Mouse (Mus musculus) retina, postnatal 7 days (tissue): ENCODE data around the gene Fnbp1.

Source experiments
- DNase-seq: peaks from one replicate; pipeline ENCODE4 v3.0.0-alpha.2; 2012; ENCODE audit warnings: low read depth, low spot score

Fnbp1 gene

DNA sequence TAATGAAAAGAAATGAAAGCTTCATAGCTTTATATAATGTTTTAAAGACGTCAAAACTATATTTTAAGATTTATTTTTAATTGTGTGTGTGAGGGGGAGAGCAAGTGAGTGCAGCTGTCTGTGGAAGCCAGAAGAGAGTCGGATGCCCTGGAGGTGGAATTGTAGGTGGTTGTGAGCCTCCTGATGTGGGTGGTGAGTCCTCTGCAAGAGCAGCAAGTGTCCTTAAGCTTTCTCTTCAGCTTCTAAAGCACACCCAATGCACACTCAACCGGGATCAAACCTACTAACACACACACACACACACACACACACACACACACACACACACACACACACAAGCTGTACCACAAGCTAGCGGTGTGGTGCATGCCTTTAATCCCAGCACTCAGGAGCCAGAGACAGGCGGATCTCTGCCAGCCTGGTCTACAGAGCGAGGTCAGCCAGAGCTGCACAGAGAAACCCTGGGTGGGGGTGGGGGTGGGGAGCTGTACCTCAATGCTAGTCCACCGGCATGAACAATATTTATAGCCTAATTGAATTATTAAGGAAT is 74.0 kb downstream of the Fnbp1 start:
- no peak for DNase-seq

DNA sequence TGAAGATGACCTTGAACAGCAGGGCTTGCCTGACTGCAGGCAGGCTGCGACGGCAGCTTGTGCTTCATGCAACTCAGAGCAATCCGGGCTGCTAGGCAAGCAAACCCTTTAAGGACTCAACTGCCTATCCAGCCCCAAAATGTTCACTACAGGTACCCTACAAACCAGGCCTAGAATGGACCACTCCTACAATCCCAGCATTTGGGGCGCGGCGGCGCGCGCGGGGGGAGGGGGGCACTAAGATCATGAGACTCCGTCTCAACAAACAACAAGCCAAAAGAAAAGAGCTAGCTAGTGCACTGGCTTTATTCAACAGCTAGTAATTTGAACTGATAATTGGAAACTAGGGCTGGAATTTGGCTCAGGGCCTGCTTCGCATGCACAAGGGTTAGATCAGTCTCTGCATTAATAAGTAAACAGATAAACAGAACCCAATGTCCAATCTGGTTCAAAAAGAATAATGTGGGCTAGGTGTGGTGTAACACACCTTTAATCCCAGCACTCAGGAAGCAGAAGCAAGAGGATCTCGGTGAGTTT is 74.7 kb downstream of the Fnbp1 start:
- DNase-seq, result no peak

DNA sequence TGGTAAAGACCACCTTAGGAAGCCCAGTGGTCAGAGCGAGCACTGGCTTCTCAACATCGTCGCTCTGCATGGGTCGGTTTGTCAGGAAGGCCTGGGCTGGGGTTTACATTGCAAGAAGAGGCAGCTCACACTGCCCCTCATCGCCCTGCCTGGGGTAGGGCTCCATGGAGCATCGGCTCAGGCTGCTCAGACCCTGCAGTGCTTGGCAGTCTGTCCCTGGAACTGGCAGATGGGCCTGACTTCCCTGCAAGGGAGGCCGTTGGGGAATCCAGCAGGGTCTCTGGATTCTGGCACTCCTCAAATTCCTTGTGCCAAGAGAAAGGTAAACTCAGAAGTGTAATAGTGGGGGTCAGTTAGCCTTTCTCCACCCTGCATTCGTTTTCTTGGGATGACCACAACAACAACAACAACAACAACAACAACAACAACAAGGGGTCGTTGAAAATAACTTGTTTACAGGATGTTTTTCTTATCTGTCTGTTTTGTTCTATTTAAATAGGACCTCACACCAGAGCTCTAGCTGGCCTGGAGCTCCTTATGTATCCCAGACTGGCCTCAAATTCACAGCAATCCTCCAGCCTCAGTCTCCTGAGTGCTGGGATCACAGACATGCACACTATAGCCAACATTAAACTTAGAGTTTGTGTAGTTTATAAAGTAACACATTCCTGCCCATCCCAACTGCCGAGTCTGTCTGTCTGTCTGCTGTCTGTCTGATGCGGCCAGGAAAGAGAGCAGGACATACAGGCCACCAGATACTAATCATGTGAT is 75.6 kb downstream of the Fnbp1 start:
- no peak for DNase-seq

- DNase-seq, result no peak
Observed at GRCm38 (mm10) chr2:31061868-31062628, 79.8 kb downstream of the Fnbp1 start.

GRCm38 (mm10) chr2:31060787-31061730 is 80.7 kb downstream of the Fnbp1 start:
- DNase-seq, result no peak

GRCm38 (mm10) chr2:31060271-31060670 is 81.5 kb downstream of the Fnbp1 start:
- DNase-seq, result no peak

DNA sequence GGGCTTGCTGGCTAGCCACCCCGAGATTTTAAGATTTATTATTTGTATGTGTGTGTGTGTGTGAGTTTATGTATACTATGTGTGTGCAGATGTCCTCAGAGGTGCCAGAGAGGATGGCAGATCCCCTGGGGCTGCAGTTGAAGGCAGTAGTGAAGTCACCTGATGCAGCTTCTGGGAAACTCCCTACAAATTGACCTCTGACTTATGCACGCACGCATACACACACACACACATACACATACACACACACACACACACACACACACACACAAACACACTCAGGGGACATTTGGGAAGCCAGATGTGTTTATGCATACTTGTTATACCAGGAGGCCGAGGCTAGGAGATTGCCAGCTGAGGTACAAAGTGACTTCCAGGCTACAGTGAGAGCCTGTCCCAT is 83.4 kb downstream of the Fnbp1 start:
- DNase-seq, result no peak

GRCm38 (mm10) chr2:31057549-31058177 is 84.1 kb downstream of the Fnbp1 start:
- DNase-seq, result no peak

GRCm38 (mm10) chr2:31056070-31056469 is 85.7 kb downstream of the Fnbp1 start:
- no peak for DNase-seq

- DNase-seq, result no peak
Observed at GRCm38 (mm10) chr2:31053851-31054340, 87.9 kb downstream of the Fnbp1 start.

DNA sequence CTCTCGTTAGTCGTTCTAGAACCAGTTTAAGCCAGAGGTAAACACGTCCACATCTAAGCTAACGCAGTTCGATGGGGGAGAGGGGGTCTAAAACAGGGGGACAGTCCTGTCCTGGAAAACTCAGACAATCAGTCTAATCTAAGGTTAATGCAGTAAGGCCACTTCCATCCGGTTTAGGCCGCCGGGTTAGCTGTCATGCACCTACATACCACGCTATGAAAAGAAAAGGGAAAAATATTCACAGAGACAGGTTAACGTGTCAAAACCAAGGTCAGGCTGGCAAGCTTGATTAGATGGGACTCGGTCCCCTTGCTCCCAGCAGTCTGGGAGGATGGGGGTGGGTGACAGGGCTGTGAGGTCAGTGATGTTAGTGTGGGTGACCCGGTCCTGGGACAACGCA is 88.4 kb downstream of the Fnbp1 start:
- no peak for DNase-seq

DNA sequence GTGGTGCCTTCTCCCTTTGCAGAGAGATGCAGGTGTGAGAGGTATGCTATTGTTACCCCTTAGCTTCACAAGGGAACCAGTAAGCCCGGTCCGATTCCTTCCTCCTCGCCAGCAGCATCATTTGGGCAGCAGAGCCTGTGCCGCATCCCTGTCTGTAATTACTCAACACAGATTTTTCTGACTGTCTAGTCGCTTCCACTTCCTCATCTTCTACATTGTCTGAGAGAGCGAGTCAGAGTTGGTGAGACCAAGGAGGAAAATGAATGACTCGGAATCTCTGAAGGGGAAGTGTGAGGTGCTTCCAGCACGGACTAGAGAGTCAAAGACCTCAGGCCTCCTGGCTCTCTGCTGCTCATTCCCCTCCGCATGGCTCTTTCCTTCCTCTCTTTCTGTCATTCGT is 89.4 kb downstream of the Fnbp1 start:
- DNase-seq, result no peak

- DNase-seq, result no peak
Observed at GRCm38 (mm10) chr2:31048037-31048436, 93.8 kb downstream of the Fnbp1 start.

- DNase-seq, result no peak
Observed at GRCm38 (mm10) chr2:31043856-31044255, 98.0 kb downstream of the Fnbp1 start.

GRCm38 (mm10) chr2:31042881-31043280 is 98.9 kb downstream of the Fnbp1 start:
- no peak for DNase-seq

DNA sequence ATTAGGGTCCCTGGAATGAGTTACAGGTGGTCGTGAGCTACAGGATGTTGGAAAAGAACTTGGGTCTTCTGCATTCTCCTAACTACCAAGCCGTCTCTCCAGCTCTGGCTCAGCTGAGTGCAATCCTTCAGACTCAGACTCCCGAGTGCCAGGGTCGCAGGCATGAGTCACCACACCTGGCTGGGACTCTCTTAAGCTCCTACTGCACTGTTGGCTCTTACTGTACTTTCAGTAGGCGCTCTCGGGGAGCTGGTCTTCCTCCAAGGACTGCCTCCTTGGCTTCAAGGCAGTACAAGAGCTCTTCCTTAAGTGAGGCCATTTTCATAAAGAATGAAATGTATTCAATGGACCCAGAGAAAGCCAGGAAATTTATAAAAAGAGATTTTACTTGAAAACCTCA is 100.4 kb downstream of the Fnbp1 start:
- no peak for DNase-seq

- DNase-seq, result no peak
Observed at GRCm38 (mm10) chr2:31040487-31040886, 101.3 kb downstream of the Fnbp1 start.

DNA sequence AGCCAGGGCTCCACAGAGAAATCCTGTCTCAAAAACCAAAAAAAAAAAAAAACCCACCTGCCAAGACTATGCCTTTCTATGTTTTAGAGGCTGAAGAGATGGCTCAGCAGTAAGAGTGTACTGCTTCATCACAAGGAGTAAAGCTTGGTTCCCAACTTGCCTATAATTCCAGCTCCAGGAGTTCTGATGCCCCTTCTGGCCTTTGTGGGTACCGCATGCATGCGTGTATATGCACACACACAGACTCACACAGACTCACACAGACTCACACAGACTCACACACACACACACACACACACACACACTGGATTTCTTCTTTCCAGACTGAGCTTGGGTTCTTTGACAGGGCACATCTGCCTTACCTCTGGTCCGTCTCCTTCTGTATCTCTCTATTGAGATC is 101.8 kb downstream of the Fnbp1 start:
- DNase-seq, result no peak

DNA sequence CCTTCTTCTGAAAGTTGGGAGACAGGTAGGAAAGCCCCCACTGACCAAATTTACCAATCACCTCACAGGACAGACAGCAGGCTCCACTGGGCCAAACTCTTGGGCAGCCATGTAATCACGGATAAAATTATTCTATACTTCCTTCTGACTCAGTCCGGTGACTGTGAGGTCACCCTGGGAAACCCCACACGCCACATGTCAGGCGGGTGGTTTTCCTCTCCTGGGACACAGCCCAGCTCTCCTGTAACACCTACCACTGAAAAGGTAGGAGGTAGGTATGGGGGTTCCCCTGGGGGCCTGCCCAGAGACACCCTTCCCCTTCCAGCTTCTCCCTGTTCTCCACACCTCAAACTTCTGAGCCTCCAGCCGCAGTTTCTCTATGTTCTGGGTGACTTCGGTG is 105.0 kb downstream of the Fnbp1 start:
- DNase-seq, result no peak

DNA sequence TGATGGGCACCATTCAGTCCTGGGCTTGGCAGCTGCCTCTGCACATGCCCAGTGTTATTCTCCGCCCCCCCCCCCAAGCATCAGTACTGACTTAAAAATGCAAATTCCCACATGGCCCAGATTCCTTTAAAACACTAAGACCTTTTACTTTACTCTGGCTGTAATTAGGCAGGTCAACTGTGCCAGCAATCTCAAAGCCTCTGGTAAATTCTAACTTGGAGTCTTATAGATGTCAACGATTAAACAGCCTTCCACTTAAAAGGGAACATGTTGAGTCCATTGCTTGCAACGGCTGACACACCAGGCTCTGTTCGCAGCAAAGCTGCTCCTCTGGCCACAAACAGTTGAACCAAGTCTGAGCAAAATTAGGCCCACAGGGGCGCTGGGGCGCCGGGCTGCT is 109.8 kb downstream of the Fnbp1 start:
- DNase-seq, result no peak

GRCm38 (mm10) chr2:31026642-31027041 is 115.2 kb downstream of the Fnbp1 start:
- no peak for DNase-seq
